Mouse (Mus musculus): ENCODE results near the gene Tro. TPM values are rescaled to one million over a fixed set of nuclear protein-coding genes. Genes with fewer than 3 reads are reported as not detected.

Tro gene
- polyA plus RNA-seq (2012; rRNA removed) = 0.50 and 0.59 TPM in 2 replicates

GRCm38 (mm10) chrX:150656908-150657796 is at the start of gene Tro:
TSS of gene Tro (minus strand) at chrX:150657583.

Other genes starting within 250 kb of the Tro start
- gene Tmem29, start 198.4 kb downstream of the Tro start, polyA plus RNA-seq (2012; rRNA removed) = 0.15 and 0.19 TPM in 2 replicates
- gene Alas2, start 110.2 kb downstream of the Tro start, polyA plus RNA-seq (2012; rRNA removed) = 0.50 and 0.76 TPM in 2 replicates
- gene Pfkfb1, start 69.4 kb downstream of the Tro start, polyA plus RNA-seq (2012; rRNA removed) = 0.62 and 0.95 TPM in 2 replicates
- 1.7 and 3.4 TPM in 2 replicates for gene Apex2, start 67.7 kb downstream of the Tro start, polyA plus RNA-seq (2012; rRNA removed)
- gene Maged2, start 156.8 kb upstream of the Tro start, polyA plus RNA-seq (2012; rRNA removed) = 7.4 and 9.0 TPM in 2 replicates

All from stomach, adult 2 months (tissue).